Mouse (Mus musculus) C2C12 (cell line): Measurements from ENCODE around the gene Zfp493.

Source experiments
- CEBPB ChIP-seq: IDR thresholded peaks from one replicate; pipeline ENCODE4 v1.6.1; 2011; ENCODE audit warnings: low read depth, mild to moderate bottlenecking, control low read depth, moderate library complexity
- CTCF ChIP-seq: IDR thresholded peaks from one replicate; pipeline ENCODE4 v1.5.1; 2011; ENCODE audit not compliant: control insufficient read depth, insufficient read depth, insufficient read length
- MAX ChIP-seq: IDR thresholded peaks from one replicate; pipeline ENCODE4 v1.6.1; 2011; ENCODE audit warnings: mild to moderate bottlenecking, control low read depth
- MYOG ChIP-seq: IDR thresholded peaks from one replicate; pipeline ENCODE4 v1.6.1; 2011; ENCODE audit not compliant: control insufficient read depth, insufficient read length; ENCODE audit errors: extremely low read depth
- USF1 ChIP-seq: IDR thresholded peaks from one replicate; pipeline ENCODE4 v1.6.1; 2011; ENCODE audit warnings: low read depth, mild to moderate bottlenecking, control low read depth, moderate library complexity

DNA sequence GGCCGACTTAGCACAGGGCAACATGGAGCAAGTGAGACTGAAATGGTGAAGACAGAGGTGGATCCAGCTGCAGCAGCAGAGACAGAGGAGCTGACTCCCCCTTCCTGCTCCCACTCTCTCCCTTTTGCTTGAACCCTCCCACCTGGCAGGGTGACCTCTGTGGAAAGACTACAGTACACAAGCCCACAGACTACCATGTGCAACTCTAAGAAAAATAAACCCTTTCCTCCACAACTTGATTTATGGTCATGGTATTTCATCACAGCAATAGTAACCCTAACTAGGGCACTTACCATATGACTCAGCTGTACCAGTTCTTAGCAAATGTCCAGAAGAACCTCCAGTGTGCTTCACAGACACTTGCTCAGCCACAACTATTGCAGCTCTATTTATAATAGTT lies 19.5 kb upstream of the Zfp493 start:
- TF ChIP-seq CTCF = no peak
- no peak for TF ChIP-seq USF1
- no peak for TF ChIP-seq MAX
- no peak for TF ChIP-seq CEBPB
- no peak for TF ChIP-seq MYOG
